Mouse (Mus musculus): Measurements from ENCODE around the gene Sfswap. TPM values are rescaled to one million over a fixed set of nuclear protein-coding genes. Genes with fewer than 3 reads are reported as not detected.

Sfswap gene
- 190 and 216 TPM in 2 replicates for total RNA-seq (2014; fragmentation: Nextera tagmentation)
- total RNA-seq (2017): 78.5 and 83.4 TPM in 2 replicates
- 90.5 and 91.0 TPM in 2 replicates for polyA plus RNA-seq (2012)

GRCm38 (mm10) chr5:129500722-129501634 is at the start of gene Sfswap:
Sfswap (plus strand) TSS chr5:129501221.
- Histone ChIP-seq H3K4me3 (ENCODE audit: low read depth, low read length) (peak within 1 kb of the TSS; percentile 94), H3K9me3 (replicated peaks) (no peaks in the 10 kb centered on the region), H3K27me3 (ENCODE audit: insufficient read depth, low read length) (peaks cover 5% of the 10 kb centered on the region; the same call in 1 of the 2 replicates), H3K36me3 (replicated peaks) (peaks cover 34% of the 10 kb centered on the region), H3K4me1 (ENCODE audit: insufficient read depth, low read depth, low read length) (peaks cover 21% of the 10 kb centered on the region)
- DNase-seq (ENCODE audit: low spot score): peak; percentile 79
- TF ChIP-seq GATA1 (IDR thresholded peaks at IDR 0.05; ENCODE audit: borderline replicate concordance, low read length) (no peak), TAL1 (conservative IDR thresholded peaks at IDR 0.05; ENCODE audit: low read depth, low read length) (no peak), CTCF (IDR thresholded peaks at IDR 0.05; ENCODE audit: low read depth, low read length) (no peak), GATA2 (IDR thresholded peaks at IDR 0.05; ENCODE audit: borderline replicate concordance, low read depth, low read length) (no peak)
- ATAC-seq (ENCODE audit: extremely low read depth, insufficient number of reproducible peaks, low FRiP score, poor library complexity, severe bottlenecking): peak; percentile 66

DNA sequence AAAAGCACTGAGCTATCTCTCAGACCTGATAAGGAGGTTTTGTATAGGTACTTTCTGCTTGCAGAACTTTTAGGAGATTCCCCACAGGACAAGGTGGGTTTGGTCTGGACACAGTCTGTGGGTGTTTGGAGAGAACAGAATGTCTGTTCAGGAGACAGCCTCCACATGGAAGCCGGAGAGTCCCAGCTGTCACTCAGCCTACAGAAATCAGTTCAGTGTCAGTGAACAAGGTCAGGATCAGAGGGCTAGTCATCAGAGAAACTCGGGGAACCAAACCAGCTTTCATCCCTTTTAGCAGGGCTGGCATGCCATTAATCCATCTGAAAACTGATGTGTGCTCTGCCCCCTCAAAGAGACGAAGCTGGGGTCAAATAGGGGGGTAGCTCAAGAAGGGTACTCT is 48.5 kb upstream of the Sfswap start:
- Histone ChIP-seq H3K9me3 (replicated peaks) (peaks cover 45% of the 10 kb centered on the region), H3K4me1 (ENCODE audit: insufficient read depth, low read depth, low read length) (no peaks in the 10 kb centered on the region), H3K27me3 (ENCODE audit: insufficient read depth, low read length) (no peaks in the 10 kb centered on the region; the same call in 1 of the 2 replicates), H3K36me3 (replicated peaks) (no peaks in the 10 kb centered on the region), H3K4me3 (ENCODE audit: low read depth, low read length) (no peak overlapping the region)
- TF ChIP-seq GATA2 (IDR thresholded peaks at IDR 0.05; ENCODE audit: borderline replicate concordance, low read depth, low read length) (no peak), CTCF (IDR thresholded peaks at IDR 0.05; ENCODE audit: low read depth, low read length) (no peak), GATA1 (IDR thresholded peaks at IDR 0.05; ENCODE audit: borderline replicate concordance, low read length) (no peak), TAL1 (conservative IDR thresholded peaks at IDR 0.05; ENCODE audit: low read depth, low read length) (no peak), POLR2AphosphoS5 (IDR thresholded peaks at IDR 0.05; ENCODE audit: insufficient replicate concordance, low read depth, low read length) (no peak)
- ATAC-seq (ENCODE audit: extremely low read depth, insufficient number of reproducible peaks, low FRiP score, poor library complexity, severe bottlenecking) (no peak), DNase-seq (ENCODE audit: low spot score) (no peak)

DNA sequence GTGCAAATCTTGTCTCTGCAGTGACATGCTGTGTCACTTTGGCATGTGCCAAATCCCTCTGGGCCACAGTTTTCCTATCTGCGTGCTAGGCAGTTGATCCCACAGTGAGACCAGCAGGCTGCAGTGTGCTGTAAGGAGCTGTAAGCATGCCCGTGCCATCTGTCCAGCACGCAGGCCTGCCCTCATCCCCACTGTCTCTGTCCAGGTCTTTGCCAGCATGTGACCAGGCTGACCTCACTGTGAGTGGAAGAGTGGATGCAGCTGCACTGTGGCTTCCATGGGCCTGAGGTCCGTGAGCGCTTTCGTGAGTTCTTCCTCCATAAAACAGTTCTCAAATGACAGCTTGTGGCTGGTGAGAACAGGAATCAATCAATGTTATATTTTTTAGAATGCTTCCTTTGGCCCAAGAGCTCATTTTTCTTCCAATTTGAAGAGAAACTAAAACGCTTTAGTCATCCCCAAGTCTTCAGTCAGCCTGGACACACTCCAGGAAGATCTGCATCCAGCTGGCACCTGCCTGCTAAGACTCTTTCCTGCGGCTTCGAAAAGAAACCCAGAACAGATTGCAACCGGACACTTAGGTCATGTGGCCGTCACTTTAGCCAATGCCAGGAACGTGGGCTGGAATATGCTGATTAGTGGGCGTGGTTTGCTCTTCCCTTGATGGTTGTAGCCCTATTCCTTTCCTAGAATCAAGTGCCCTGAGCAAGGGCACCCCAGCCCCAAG is 46.1 kb upstream of the Sfswap start:
- Histone ChIP-seq H3K4me3 (ENCODE audit: low read depth, low read length) (no peak overlapping the region), H3K9me3 (replicated peaks) (peaks cover 43% of the 10 kb centered on the region), H3K36me3 (replicated peaks) (no peaks in the 10 kb centered on the region), H3K4me1 (ENCODE audit: insufficient read depth, low read depth, low read length) (no peaks in the 10 kb centered on the region), H3K27me3 (ENCODE audit: insufficient read depth, low read length) (no peaks in the 10 kb centered on the region; the same call in 1 of the 2 replicates)
- ATAC-seq (ENCODE audit: extremely low read depth, insufficient number of reproducible peaks, low FRiP score, poor library complexity, severe bottlenecking) (no peak), DNase-seq (ENCODE audit: low spot score) (no peak)
- TF ChIP-seq CTCF (IDR thresholded peaks at IDR 0.05; ENCODE audit: low read depth, low read length) (no peak), POLR2AphosphoS5 (IDR thresholded peaks at IDR 0.05; ENCODE audit: insufficient replicate concordance, low read depth, low read length) (no peak), TAL1 (conservative IDR thresholded peaks at IDR 0.05; ENCODE audit: low read depth, low read length) (no peak), GATA2 (IDR thresholded peaks at IDR 0.05; ENCODE audit: borderline replicate concordance, low read depth, low read length) (no peak), GATA1 (IDR thresholded peaks at IDR 0.05; ENCODE audit: borderline replicate concordance, low read length) (no peak)

- TF ChIP-seq CTCF (IDR thresholded peaks at IDR 0.05; ENCODE audit: low read depth, low read length) (no peak), POLR2AphosphoS5 (IDR thresholded peaks at IDR 0.05; ENCODE audit: insufficient replicate concordance, low read depth, low read length) (no peak), GATA2 (IDR thresholded peaks at IDR 0.05; ENCODE audit: borderline replicate concordance, low read depth, low read length) (no peak), GATA1 (IDR thresholded peaks at IDR 0.05; ENCODE audit: borderline replicate concordance, low read length) (no peak), TAL1 (conservative IDR thresholded peaks at IDR 0.05; ENCODE audit: low read depth, low read length) (no peak)
- ATAC-seq (ENCODE audit: extremely low read depth, insufficient number of reproducible peaks, low FRiP score, poor library complexity, severe bottlenecking): no peak
- H3K4me1 ChIP-seq (ENCODE audit: insufficient read depth, low read depth, low read length): no peaks in the 10 kb centered on the region
- no peaks in the 10 kb centered on the region for H3K36me3 ChIP-seq (replicated peaks)
- no peak for DNase-seq (ENCODE audit: low spot score)
- no peak overlapping the region for H3K4me3 ChIP-seq (ENCODE audit: low read depth, low read length)
- H3K27me3 ChIP-seq (ENCODE audit: insufficient read depth, low read length): no peaks in the 10 kb centered on the region; the same call in 1 of the 2 replicates
- H3K9me3 ChIP-seq (replicated peaks): peaks cover 47% of the 10 kb centered on the region
Measured at GRCm38 (mm10) chr5:129455529-129455896, 45.5 kb upstream of the Sfswap start.

DNA sequence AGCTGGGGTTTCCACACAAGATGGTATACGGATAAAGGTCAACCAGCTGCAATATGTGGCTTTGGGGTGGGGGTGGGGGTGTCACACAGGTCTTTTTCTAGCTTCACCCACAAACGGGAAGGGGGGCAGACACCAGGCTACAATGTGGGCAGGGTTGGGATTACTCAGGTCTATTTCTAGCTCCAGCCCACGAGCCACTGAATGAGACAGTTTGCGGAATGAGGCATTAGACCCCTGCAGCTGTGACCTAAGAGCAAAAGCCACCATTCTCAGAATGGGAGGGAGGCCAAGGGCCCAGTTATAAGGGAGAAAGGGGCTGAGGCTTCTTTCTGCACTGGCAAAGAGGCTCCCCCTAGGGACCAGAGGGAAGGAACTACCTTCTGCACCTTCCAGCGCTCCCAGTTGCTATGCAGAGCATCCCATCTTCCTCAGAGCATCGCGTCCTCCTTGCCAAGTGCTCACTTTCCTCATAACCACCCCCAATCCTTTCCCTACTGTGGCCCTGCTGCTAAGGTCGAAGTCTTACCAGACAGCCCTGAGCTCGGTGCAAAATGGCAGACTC is 44.4 kb upstream of the Sfswap start:
- Histone ChIP-seq H3K36me3 (replicated peaks) (no peaks in the 10 kb centered on the region), H3K9me3 (replicated peaks) (peaks cover 51% of the 10 kb centered on the region), H3K27me3 (ENCODE audit: insufficient read depth, low read length) (no peaks in the 10 kb centered on the region; the same call in 1 of the 2 replicates), H3K4me3 (ENCODE audit: low read depth, low read length) (no peak overlapping the region), H3K4me1 (ENCODE audit: insufficient read depth, low read depth, low read length) (no peaks in the 10 kb centered on the region)
- no peak for ATAC-seq (ENCODE audit: extremely low read depth, insufficient number of reproducible peaks, low FRiP score, poor library complexity, severe bottlenecking)
- no peak for DNase-seq (ENCODE audit: low spot score)
- TF ChIP-seq CTCF (IDR thresholded peaks at IDR 0.05; ENCODE audit: low read depth, low read length): no peak
- no peak for TF ChIP-seq TAL1 (conservative IDR thresholded peaks at IDR 0.05; ENCODE audit: low read depth, low read length)
- no peak for TF ChIP-seq GATA2 (IDR thresholded peaks at IDR 0.05; ENCODE audit: borderline replicate concordance, low read depth, low read length)
- TF ChIP-seq POLR2AphosphoS5 (IDR thresholded peaks at IDR 0.05; ENCODE audit: insufficient replicate concordance, low read depth, low read length): no peak
- no peak for TF ChIP-seq GATA1 (IDR thresholded peaks at IDR 0.05; ENCODE audit: borderline replicate concordance, low read length)
